Mouse (Mus musculus) cerebellum, adult 11-12 months (tissue): Measurements from ENCODE around the gene Atp5b.
"Not testable (repeated sequence)": the region's sequence is repeated elsewhere in the genome, so short reads cannot be mapped to it uniquely, and the experiment has no call there.

ENCODE experiments used
- DNase-seq: peaks from one replicate; pipeline ENCODE4 v3.0.0; 2022

Gene Atp5b

GRCm38 (mm10) chr10:128070432-128070831 lies 12.6 kb upstream of the Atp5b start:
- DNase-seq, result not testable (repeated sequence)

- DNase-seq, result not testable (repeated sequence)
These were observed 4.8 kb upstream of the Atp5b start for GRCm38 (mm10) chr10:128078269-128078668.

- DNase-seq, result no peak
These were observed 2.6 kb upstream of the Atp5b start for GRCm38 (mm10) chr10:128080496-128080895.

- DNase-seq, result peak; percentile 50
These were observed 1.1 kb upstream of the Atp5b start for GRCm38 (mm10) chr10:128081807-128082476.

GRCm38 (mm10) chr10:128082477-128082808 lies 630 bp upstream of the Atp5b start:
- DNase-seq, result no peak

- DNase-seq, result peak; percentile 55
These were observed 615 bp downstream of the Atp5b start for GRCm38 (mm10) chr10:128083688-128084087.

- no peak for DNase-seq
These were observed 1.1 kb downstream of the Atp5b start for GRCm38 (mm10) chr10:128084160-128084559.

GRCm38 (mm10) chr10:128086391-128086790 lies 3.3 kb downstream of the Atp5b start:
- DNase-seq, result peak; percentile 39

- DNase-seq, result peak; percentile 52
These were observed 4.1 kb downstream of the Atp5b start for GRCm38 (mm10) chr10:128087216-128087615.

GRCm38 (mm10) chr10:128088181-128088580 lies 5.1 kb downstream of the Atp5b start:
- peak; percentile 40 for DNase-seq

- DNase-seq, result no peak
These were observed 6.8 kb downstream of the Atp5b start for GRCm38 (mm10) chr10:128089842-128090241.

GRCm38 (mm10) chr10:128090651-128091563 lies 7.8 kb downstream of the Atp5b start:
- peak; percentile 89 for DNase-seq

GRCm38 (mm10) chr10:128091564-128092505 lies 8.8 kb downstream of the Atp5b start, which contains the start of gene Baz2a:
Baz2a (plus strand) TSS chr10:128091577.
- DNase-seq, result peak; percentile 77

- peak; percentile 83 for DNase-seq
These were observed 9.7 kb downstream of the Atp5b start for GRCm38 (mm10) chr10:128092506-128093495.

- DNase-seq, result peak; percentile 73
These were observed 10.6 kb downstream of the Atp5b start for GRCm38 (mm10) chr10:128093496-128094294.

GRCm38 (mm10) chr10:128094340-128094968 lies 11.4 kb downstream of the Atp5b start:
- DNase-seq, result peak; percentile 82

GRCm38 (mm10) chr10:128095003-128095636 lies 12.0 kb downstream of the Atp5b start:
- no peak for DNase-seq

- DNase-seq, result peak; percentile 31
These were observed 13.2 kb downstream of the Atp5b start for GRCm38 (mm10) chr10:128096313-128096692.
